ENCODE assay signal across 20 mouse cellular contexts in the genomic region with DNA sequence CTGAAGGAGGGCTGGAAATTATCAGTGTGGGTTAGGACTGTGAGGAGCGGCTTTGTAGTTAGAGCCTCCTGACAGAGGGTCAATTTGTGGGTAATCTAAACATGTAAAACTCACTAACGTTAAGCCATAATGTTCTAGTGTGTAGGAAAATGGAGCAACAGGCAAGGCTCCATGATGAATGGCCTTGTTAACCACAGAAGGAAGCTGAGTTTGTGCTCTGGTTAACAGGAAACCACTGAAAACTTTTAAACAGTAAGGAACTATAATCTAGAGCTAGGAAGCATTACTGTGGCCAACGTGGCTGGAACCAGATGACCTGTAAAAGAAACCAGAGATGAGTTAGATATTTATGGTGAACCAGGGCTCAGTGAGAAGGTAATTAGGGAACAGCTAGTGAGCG. TPM values are rescaled to one million over a fixed set of nuclear protein-coding genes. Genes with fewer than 3 reads are reported as not detected.
"Had no signal": no experiment of that assay in that cellular context is flagged by ENCODE, and none has a peak within 500 bp of the region (broad histone marks: within the 10 kb centered on the region; RNA-seq: fewer than 3 reads in every experiment).

No protein-coding gene starts in this region.

- DNase-seq: gastrocnemius, adult 2 months; gastrocnemius, postnatal 10 days; gastrocnemius, postnatal 25 days; heart, adult 11 months; heart, adult 2 months; heart, postnatal 14 days; heart, postnatal 36 days; kidney, adult 18-20 months; kidney, adult 8-10 months; kidney, postnatal 10 days; kidney, postnatal 25 days; kidney, postnatal 4 days; left cerebral cortex, postnatal 4 days had no signal

- ATAC-seq: hindbrain, embryonic 16.5 days; inflammation-experienced regulatory T-cells, adult 6 months; intestine, embryonic 15.5 days; intestine, postnatal 0 days; liver, embryonic 12.5 days had no signal

RNA-seq across cellular contexts. Expression of a gene that starts 13.2 kb away (rescaled TPM):
- total RNA-seq: gastrocnemius, adult 2 months; gastrocnemius, postnatal 10 days; gastrocnemius, postnatal 25 days; gastrocnemius, postnatal 4 days; heart, adult 2 months; heart, postnatal 14 days; heart, postnatal 36 days; liver, adult 2 months had no signal
